Mouse (Mus musculus) G1E (cell line): ENCODE results near the gene Mapk3.

Experiments used
- CTCF ChIP-seq: IDR thresholded peaks from 2 replicates; pipeline ENCODE4 v1.5.1; 2012; ENCODE audit warnings: low read depth, low read length, inconsistent platforms, mixed read lengths
- GATA1 ChIP-seq: IDR thresholded peaks from 2 replicates; pipeline ENCODE4 v1.6.1; 2012; ENCODE audit warnings: borderline replicate concordance, low read length, inconsistent platforms, mixed read lengths

- no peak for TF ChIP-seq CTCF
- TF ChIP-seq GATA1, result no peak
Measured at GRCm38 (mm10) chr7:126801057-126801422, 41.6 kb downstream of the Mapk3 start.
